Mouse (Mus musculus) MEL (cell line): ENCODE data around the gene Tbc1d30. TPM values are rescaled to one million over a fixed set of nuclear protein-coding genes. Genes with fewer than 3 reads are reported as not detected.

Experiments used
- DNase-seq: peaks from one replicate; pipeline ENCODE4 v3.0.0; 2011; ENCODE audit warnings: low read depth, low spot score
- H3K27ac ChIP-seq: 2 replicates; pipeline ENCODE4 v1.5.1; 2012; ENCODE audit warnings: low read depth, mild to moderate bottlenecking, control low read depth, low read length, moderate library complexity; ENCODE audit not compliant: control insufficient read depth
- H3K27me3 ChIP-seq, 2 experiments: fragments of 150-350 bp in 1 of 2; sonication (generic) in 1 of 2; 2 replicates each; pipeline ENCODE4 v1.6.1; 2012; ENCODE audit warnings: low read length in 2 of 2, mild to moderate bottlenecking in 2 of 2, improper control_type of control experiment in 1 of 2, moderate library complexity in 1 of 2; ENCODE audit not compliant: insufficient read depth in 2 of 2, control insufficient read depth in 1 of 2
- H3K36me3 ChIP-seq, 2 experiments: 2 replicates each; pipeline ENCODE4 v1.6.1; 2012 to 2014; ENCODE audit warnings: low read length in 2 of 2, improper control_type of control experiment in 1 of 2, inconsistent platforms in 1 of 2, mild to moderate bottlenecking in 1 of 2; ENCODE audit not compliant: insufficient read depth in 2 of 2, control insufficient read depth in 1 of 2
- H3K4me1 ChIP-seq, 2 experiments: fragments of 150-350 bp in 1 of 2; sonication (generic) in 1 of 2; 2 replicates each; pipeline ENCODE4 v1.6.1; 2012; ENCODE audit warnings: low read length in 2 of 2, improper control_type of control experiment in 1 of 2, mild to moderate bottlenecking in 1 of 2; ENCODE audit not compliant: insufficient read depth in 2 of 2, control insufficient read depth in 1 of 2
- H3K4me3 ChIP-seq, 2 experiments: fragments of 150-350 bp in 1 of 2; sonication (generic) in 1 of 2; 2 replicates each; pipeline ENCODE4 v1.5.1; 2012; ENCODE audit warnings: low read depth in 2 of 2, low read length in 2 of 2, mild to moderate bottlenecking in 2 of 2, moderate library complexity in 2 of 2, control low read depth in 1 of 2, improper control_type of control experiment in 1 of 2; ENCODE audit not compliant: control insufficient read depth in 1 of 2, insufficient read depth in 1 of 2
- H3K79me2 ChIP-seq: 2 replicates; pipeline ENCODE4 v1.6.1; 2012; ENCODE audit warnings: mild to moderate bottlenecking, low read length, moderate library complexity; ENCODE audit not compliant: control insufficient read depth, poor library complexity, insufficient read depth
- H3K9ac ChIP-seq: 2 replicates; pipeline ENCODE4 v1.6.1; 2012; ENCODE audit warnings: low read depth, mild to moderate bottlenecking, control low read depth, low read length, moderate library complexity; ENCODE audit not compliant: control insufficient read depth, poor library complexity, severe bottlenecking
- H3K9me3 ChIP-seq: fragments of 150-350 bp; sonication (generic); replicated peaks from 2 replicates; pipeline ENCODE4 v1.6.1; 2012; ENCODE audit warnings: mild to moderate bottlenecking, low read length, improper control_type of control experiment, moderate library complexity; ENCODE audit not compliant: insufficient read depth
- CHD1 ChIP-seq: IDR thresholded peaks from 2 replicates; pipeline ENCODE4 v1.6.1; 2012; ENCODE audit warnings: low read depth, mild to moderate bottlenecking, inconsistent platforms, low read length, improper control_type of control experiment
- E2F4 ChIP-seq: IDR thresholded peaks from 2 replicates; pipeline ENCODE4 v1.6.1; 2011; ENCODE audit warnings: low read depth, low read length, improper control_type of control experiment, borderline replicate concordance
- ELF1 ChIP-seq: IDR thresholded peaks from 2 replicates; pipeline ENCODE4 v1.6.1; 2014; ENCODE audit warnings: low read depth, mild to moderate bottlenecking, inconsistent platforms, low read length, improper control_type of control experiment, moderate library complexity
- ETS1 ChIP-seq: IDR thresholded peaks from 2 replicates; pipeline ENCODE4 v1.6.1; 2012; ENCODE audit warnings: low read depth, mild to moderate bottlenecking, inconsistent platforms, low read length, improper control_type of control experiment, moderate library complexity
- GATA1 ChIP-seq: IDR thresholded peaks from 2 replicates; pipeline ENCODE4 v1.6.1; 2011; ENCODE audit warnings: low read depth, low read length, improper control_type of control experiment
- HCFC1 ChIP-seq: IDR thresholded peaks from 2 replicates; pipeline ENCODE4 v1.6.1; 2012; ENCODE audit warnings: low read depth, mild to moderate bottlenecking, inconsistent platforms, low read length, improper control_type of control experiment, moderate library complexity
- JUND ChIP-seq: IDR thresholded peaks from 2 replicates; pipeline ENCODE4 v1.6.1; 2011; ENCODE audit warnings: low read depth, mild to moderate bottlenecking, improper control_type of control experiment, low read length
- KAT2A ChIP-seq: conservative IDR thresholded peaks from 2 replicates; pipeline ENCODE4 v1.6.1; 2012; ENCODE audit warnings: low read depth, low read length, improper control_type of control experiment, inconsistent platforms
- MAFK ChIP-seq: IDR thresholded peaks from 2 replicates; pipeline ENCODE4 v1.6.1; 2011; ENCODE audit warnings: low read depth, mild to moderate bottlenecking, low read length, improper control_type of control experiment, borderline replicate concordance
- MAX ChIP-seq: IDR thresholded peaks from 2 replicates; pipeline ENCODE4 v1.6.1; 2011; ENCODE audit warnings: low read length, improper control_type of control experiment
- MYB ChIP-seq: IDR thresholded peaks from 2 replicates; pipeline ENCODE4 v1.6.1; 2011; ENCODE audit warnings: mild to moderate bottlenecking, low read depth, low read length, improper control_type of control experiment
- POLR2A ChIP-seq, 2 experiments: IDR thresholded peaks; 2 replicates each; pipeline ENCODE4 v1.6.1; 2011 to 2012; ENCODE audit warnings: low read length in 2 of 2, mild to moderate bottlenecking in 2 of 2, control low read depth in 1 of 2, improper control_type of control experiment in 1 of 2, low read depth in 1 of 2, moderate library complexity in 1 of 2; ENCODE audit not compliant: control insufficient read depth in 1 of 2, insufficient read depth in 1 of 2, poor library complexity in 1 of 2
- POLR2AphosphoS5 ChIP-seq: IDR thresholded peaks from 2 replicates; pipeline ENCODE4 v1.6.1; 2012; ENCODE audit warnings: low read depth, borderline replicate concordance, mild to moderate bottlenecking, inconsistent platforms, low read length, moderate library complexity, mixed read lengths
- RCOR1 ChIP-seq: IDR thresholded peaks from 2 replicates; pipeline ENCODE4 v1.6.1; 2012; ENCODE audit warnings: low read depth, mild to moderate bottlenecking, inconsistent platforms, low read length, improper control_type of control experiment
- SIN3A ChIP-seq: IDR thresholded peaks from 2 replicates; pipeline ENCODE4 v1.6.1; 2012; ENCODE audit warnings: low read length, improper control_type of control experiment, inconsistent platforms
- SMC3 ChIP-seq: IDR thresholded peaks from 2 replicates; pipeline ENCODE4 v1.6.1; 2011; ENCODE audit warnings: low read depth, low read length, improper control_type of control experiment
- TAL1 ChIP-seq: IDR thresholded peaks from 2 replicates; pipeline ENCODE4 v1.6.1; 2012; ENCODE audit warnings: mild to moderate bottlenecking, inconsistent platforms, low read length, moderate library complexity, mixed read lengths
- TBP ChIP-seq: IDR thresholded peaks from 2 replicates; pipeline ENCODE4 v1.8.0; 2011; ENCODE audit warnings: low read depth, low read length, improper control_type of control experiment
- TCF12 ChIP-seq: IDR thresholded peaks from 2 replicates; pipeline ENCODE4 v1.6.1; 2014; ENCODE audit warnings: low read depth, mild to moderate bottlenecking, inconsistent platforms, low read length, improper control_type of control experiment, moderate library complexity
- USF2 ChIP-seq, 2 experiments: IDR thresholded peaks; 2 replicates each; pipeline ENCODE4 v1.6.1; 2011 to 2012; ENCODE audit warnings: improper control_type of control experiment in 2 of 2, low read length in 2 of 2, borderline replicate concordance in 1 of 2, inconsistent platforms in 1 of 2, low read depth in 1 of 2, mild to moderate bottlenecking in 1 of 2; ENCODE audit not compliant: insufficient read depth in 1 of 2
- ZC3H11A ChIP-seq: IDR thresholded peaks from 2 replicates; pipeline ENCODE4 v1.6.1; 2012; ENCODE audit warnings: low read depth, mild to moderate bottlenecking, inconsistent platforms, low read length, improper control_type of control experiment
- ZKSCAN1 ChIP-seq: IDR thresholded peaks from 2 replicates; pipeline ENCODE4 v1.6.1; 2012; ENCODE audit warnings: low read depth, mild to moderate bottlenecking, inconsistent platforms, low read length, improper control_type of control experiment, moderate library complexity
- polyA plus RNA-seq, 2 experiments: library from polyadenylated mRNA; stranded (reverse) in 1 of 2; unstranded in 1 of 2; fragments of >175 nt in 1 of 2; fragments of >200 nt in 1 of 2; gene quantifications; 2 replicates each; pipeline versions ENCODE4 v1.2.1 to v1.2.4; 2012; ENCODE audit warnings: low replicate concordance in 2 of 2, low read depth in 1 of 2; ENCODE audit not compliant: insufficient read length in 2 of 2, insufficient read depth in 1 of 2, missing spikeins in 1 of 2
- total RNA-seq: library from RNA; depleted of rRNA; stranded (reverse); fragments of 300-350 nt; gene quantifications from 2 replicates; pipeline ENCODE4 v1.2.3, GENCODE M21; 2012

Tbc1d30 gene
- total and polyA plus RNA-seq, 3 experiments = 0.35 to 2.1 TPM; not detected in 1

DNA sequence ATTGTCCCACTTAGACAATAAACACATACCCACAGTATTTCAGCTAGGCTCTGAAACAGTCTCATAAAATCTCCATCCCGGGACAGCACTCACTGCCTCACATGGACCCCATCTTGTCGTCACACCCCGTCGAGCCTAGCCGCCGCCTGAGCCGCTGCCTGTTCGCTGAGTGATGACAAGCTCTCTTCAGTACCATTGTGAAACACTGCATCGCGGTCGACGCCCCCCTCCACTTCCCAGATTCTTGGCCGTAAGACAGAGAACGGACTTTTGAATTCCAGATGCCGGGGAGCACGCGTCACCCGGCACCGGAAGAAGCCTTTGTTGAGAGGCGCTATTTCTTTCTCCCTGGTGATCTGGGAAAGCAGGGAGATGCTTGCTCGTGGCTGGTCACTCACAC, 104.1 kb downstream of the Tbc1d30 start:
- no peaks in the 10 kb centered on the region for H3K36me3 ChIP-seq
- H3K27me3 ChIP-seq = no peaks in the 10 kb centered on the region
- no peaks in the 10 kb centered on the region for H3K9me3 ChIP-seq
- no peak for DNase-seq
- H3K4me3 ChIP-seq = no peak overlapping the region
- no peak overlapping the region for H3K27ac ChIP-seq
- TF ChIP-seq MYB = no peak
- no peak for TF ChIP-seq MAFK
- no peak for TF ChIP-seq ETS1
- TF ChIP-seq SMC3 = no peak
- no peak for TF ChIP-seq ZC3H11A
- TF ChIP-seq TCF12 = no peak
- no peak for TF ChIP-seq TAL1
- TF ChIP-seq CHD1 = no peak
- TF ChIP-seq MAX = no peak
- TF ChIP-seq ELF1 = no peak
- TF ChIP-seq TBP = no peak
- TF ChIP-seq USF2 (IDR thresholded peaks at IDR 0.05; ENCODE audit: borderline replicate concordance in 1 of 2, insufficient read depth in 1 of 2, low read depth in 1 of 2, low read length in 2 of 2) = no peak
- TF ChIP-seq, all 39 proteins: peak for 0
- Histone ChIP-seq H3K79me2 (no peaks in the 10 kb centered on the region), H3K4me1 (no peaks in the 10 kb centered on the region), H3K9ac (no peak overlapping the region)

DNA sequence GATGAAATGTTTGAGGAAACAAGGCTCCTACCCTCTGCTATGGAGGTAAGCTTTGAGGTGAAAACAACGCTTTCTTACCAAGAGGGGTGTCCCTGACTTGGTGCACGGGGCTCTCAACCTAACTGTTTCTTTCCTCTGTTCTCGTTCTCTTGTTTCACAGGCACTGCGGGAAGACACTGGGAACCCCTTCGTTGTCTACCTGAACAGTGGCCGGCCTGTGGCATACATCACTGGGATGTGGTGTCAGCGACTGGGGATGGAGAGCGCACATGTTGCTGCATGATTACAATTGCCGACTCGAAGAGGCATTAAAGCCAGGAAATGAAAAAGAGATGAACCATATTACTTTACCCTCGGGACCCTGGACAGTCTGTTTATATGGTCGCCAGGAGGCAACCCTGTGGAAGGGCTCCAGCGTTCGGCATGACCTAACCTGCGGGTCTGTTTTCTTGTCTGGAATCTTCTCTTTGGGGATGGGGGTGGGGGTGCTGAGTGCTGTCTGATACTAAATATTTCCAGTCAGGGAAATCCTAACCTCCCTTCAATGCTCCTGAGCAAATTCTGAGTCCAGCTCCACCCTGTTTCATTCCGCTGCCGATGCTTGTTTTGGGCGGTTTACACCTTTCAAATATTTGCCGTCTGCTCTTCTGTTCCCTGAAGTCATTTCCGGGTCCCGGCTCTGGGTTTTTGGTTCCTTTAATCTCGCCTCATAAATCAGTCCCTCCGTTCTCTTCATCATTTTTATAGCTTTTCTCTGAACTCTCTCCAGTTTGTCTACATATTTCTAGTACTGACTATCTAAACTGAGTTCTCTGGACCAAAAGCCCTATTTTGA, 107.5 kb downstream of the Tbc1d30 start:
- H3K36me3 ChIP-seq = no peaks in the 10 kb centered on the region
- H3K4me3 ChIP-seq = no peak overlapping the region
- no peaks in the 10 kb centered on the region for H3K27me3 ChIP-seq
- no peaks in the 10 kb centered on the region for H3K4me1 ChIP-seq
- TF ChIP-seq JUND (no peak), MAFK (no peak), ELF1 (no peak), ZKSCAN1 (no peak)
- H3K9me3 ChIP-seq = no peaks in the 10 kb centered on the region
- no peak overlapping the region for H3K27ac ChIP-seq
- H3K79me2 ChIP-seq = no peaks in the 10 kb centered on the region
- no peak overlapping the region for H3K9ac ChIP-seq
- DNase-seq = no peak

DNA sequence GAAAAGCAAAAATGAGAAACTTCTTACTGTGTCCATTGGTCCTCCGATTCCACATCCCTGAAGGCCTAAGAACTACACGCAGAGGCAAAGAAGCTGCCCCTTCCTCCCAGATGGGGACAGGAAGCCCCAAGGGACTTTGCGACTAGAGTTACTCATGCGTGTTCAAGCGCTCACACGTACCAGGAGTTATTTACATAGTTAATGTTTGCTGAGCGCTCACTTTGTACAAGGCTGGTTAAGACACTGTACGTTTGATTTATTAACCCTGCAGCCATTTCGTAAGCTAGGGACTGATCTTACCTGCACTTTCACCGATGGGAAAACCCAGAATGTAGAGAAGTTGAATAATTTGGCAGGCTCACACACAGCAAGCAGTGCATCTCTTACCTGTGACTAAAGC, 108.5 kb downstream of the Tbc1d30 start:
- Histone ChIP-seq H3K4me3 (no peak overlapping the region), H3K9ac (no peak overlapping the region), H3K36me3 (no peaks in the 10 kb centered on the region), H3K27ac (no peak overlapping the region), H3K9me3 (no peaks in the 10 kb centered on the region), H3K27me3 (no peaks in the 10 kb centered on the region), H3K79me2 (no peaks in the 10 kb centered on the region), H3K4me1 (no peaks in the 10 kb centered on the region)
- no peak for TF ChIP-seq RCOR1
- TF ChIP-seq POLR2A (IDR thresholded peaks at IDR 0.05; ENCODE audit: control insufficient read depth in 1 of 2, insufficient read depth in 1 of 2, low read depth in 1 of 2, low read length in 2 of 2, poor library complexity in 1 of 2) = no peak
- no peak for TF ChIP-seq ZC3H11A
- no peak for TF ChIP-seq USF2 (IDR thresholded peaks at IDR 0.05; ENCODE audit: borderline replicate concordance in 1 of 2, insufficient read depth in 1 of 2, low read depth in 1 of 2, low read length in 2 of 2)
- TF ChIP-seq HCFC1 = no peak
- TF ChIP-seq E2F4 = no peak
- TF ChIP-seq GATA1 = no peak
- no peak for TF ChIP-seq SIN3A
- no peak for TF ChIP-seq TCF12
- TF ChIP-seq POLR2AphosphoS5 = no peak
- no peak for TF ChIP-seq JUND
- TF ChIP-seq KAT2A = no peak
- TF ChIP-seq ELF1 = no peak
- DNase-seq = no peak
